Mouse (Mus musculus) limb, embryonic 15.5 days (tissue): Measurements from ENCODE around the gene Slit1. TPM values are rescaled to one million over a fixed set of nuclear protein-coding genes. Genes with fewer than 3 reads are reported as not detected.

ENCODE experiments used
- ATAC-seq: fragments of 200-750 bp; cut with Nextera tagmentation; 2 replicates; pipeline ENCODE4 v1.8.0; 2017; ENCODE audit warnings: low read depth, moderate TSS enrichment; ENCODE audit not compliant: insufficient number of reproducible peaks, low FRiP score, low TSS enrichment
- H3K27ac ChIP-seq: fragments of 300-500 bp; sonication (generic); 2 replicates; pipeline ENCODE4 v1.5.1; 2015; ENCODE audit warnings: moderate library complexity, mild to moderate bottlenecking, inconsistent platforms
- H3K27me3 ChIP-seq: fragments of 300-500 bp; sonication (generic); 2 replicates; pipeline ENCODE4 v1.6.1; 2015; ENCODE audit warnings: inconsistent platforms
- H3K36me3 ChIP-seq: fragments of 300-500 bp; sonication (generic); 2 replicates; pipeline ENCODE4 v1.6.1; 2015; ENCODE audit warnings: inconsistent platforms
- H3K4me1 ChIP-seq: fragments of 300-500 bp; sonication (generic); 2 replicates; pipeline ENCODE4 v1.6.1; 2015; ENCODE audit warnings: inconsistent platforms
- H3K4me2 ChIP-seq: fragments of 300-500 bp; sonication (generic); 2 replicates; pipeline ENCODE4 v1.6.1; 2015; ENCODE audit warnings: mild to moderate bottlenecking, inconsistent platforms
- H3K4me3 ChIP-seq: fragments of 300-500 bp; sonication (generic); 2 replicates; pipeline ENCODE4 v1.5.1; 2015; ENCODE audit warnings: mild to moderate bottlenecking, inconsistent platforms
- H3K9ac ChIP-seq: fragments of 300-500 bp; sonication (generic); 2 replicates; pipeline ENCODE4 v1.6.1; 2015; ENCODE audit warnings: inconsistent platforms
- H3K9me3 ChIP-seq: fragments of 300-500 bp; sonication (generic); 2 replicates; pipeline ENCODE4 v1.6.1; 2016; ENCODE audit warnings: inconsistent platforms
- WGBS: fragments of 180-500 bp; shearing (Covaris S2); methylation state at CpG from one replicate; pipeline ENCODE4 v1.1.7; 2015; 5-methylcytosine and 5-hydroxymethylcytosine counted together
- polyA plus RNA-seq: library from polyadenylated mRNA; unstranded; fragments of >200 nt; fragmentation: Nextera tagmentation; extraction: Ambion mirVana; gene quantifications from 2 replicates; pipeline ENCODE4 v1.2.1, GENCODE M21; 2015

Gene Slit1
- polyA plus RNA-seq, 1 experiment from 2014 or later: 0.28 TPM

DNA sequence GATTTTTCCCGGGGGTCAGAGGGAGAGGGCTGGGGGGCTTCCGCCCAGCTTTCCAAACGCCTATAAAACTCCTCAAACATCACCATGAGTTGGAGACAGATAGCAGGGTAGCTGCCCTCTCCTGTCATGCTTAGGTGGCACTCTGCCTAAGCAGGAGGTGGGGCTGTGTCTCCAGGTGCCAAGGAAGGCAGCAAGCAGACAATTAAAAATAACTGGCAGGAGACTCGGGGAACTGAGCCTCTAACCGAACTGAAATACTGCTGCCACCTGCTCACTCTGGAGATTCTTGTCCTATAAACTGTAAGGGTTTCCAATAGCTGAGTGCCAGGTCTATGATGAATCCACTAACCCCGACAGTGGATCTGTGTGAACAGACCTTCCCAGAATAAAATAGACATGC, 131.8 kb downstream of the Slit1 start:
- H3K4me3 ChIP-seq: no peak overlapping the region
- no peak overlapping the region for H3K4me2 ChIP-seq
- H3K9ac ChIP-seq: no peak overlapping the region
- ATAC-seq: no peak
- H3K4me1 ChIP-seq: peaks cover 5% of the 10 kb centered on the region; the same call in 1 of the 2 replicates
- WGBS: 49% methylated on average over 6 of the region's 6 CpGs
- H3K27ac ChIP-seq: no peak overlapping the region
- H3K27me3 ChIP-seq: peaks cover 14% of the 10 kb centered on the region; the same call in 1 of the 2 replicates
- H3K36me3 ChIP-seq: no peaks in the 10 kb centered on the region
- H3K9me3 ChIP-seq: no peaks in the 10 kb centered on the region

- Histone ChIP-seq H3K4me2 (no peak overlapping the region), H3K27me3 (no peaks in the 10 kb centered on the region), H3K36me3 (no peaks in the 10 kb centered on the region), H3K4me1 (no peaks in the 10 kb centered on the region), H3K9ac (no peak overlapping the region), H3K4me3 (no peak overlapping the region), H3K27ac (no peak overlapping the region), H3K9me3 (no peaks in the 10 kb centered on the region)
- no peak for ATAC-seq
- 70% methylated on average over 10 of the region's 10 CpGs for WGBS
These were observed 137.1 kb downstream of the Slit1 start for GRCm38 (mm10) chr19:41606208-41606987.

- Histone ChIP-seq H3K27me3 (no peaks in the 10 kb centered on the region), H3K4me3 (no peak overlapping the region), H3K9ac (no peak overlapping the region), H3K36me3 (no peaks in the 10 kb centered on the region), H3K4me2 (no peak overlapping the region), H3K9me3 (no peaks in the 10 kb centered on the region), H3K4me1 (no peaks in the 10 kb centered on the region), H3K27ac (no peak overlapping the region)
- ATAC-seq: no peak
- 34% methylated on average over 11 of the region's 11 CpGs for WGBS
These were observed 142.8 kb downstream of the Slit1 start for GRCm38 (mm10) chr19:41600647-41601046.

DNA sequence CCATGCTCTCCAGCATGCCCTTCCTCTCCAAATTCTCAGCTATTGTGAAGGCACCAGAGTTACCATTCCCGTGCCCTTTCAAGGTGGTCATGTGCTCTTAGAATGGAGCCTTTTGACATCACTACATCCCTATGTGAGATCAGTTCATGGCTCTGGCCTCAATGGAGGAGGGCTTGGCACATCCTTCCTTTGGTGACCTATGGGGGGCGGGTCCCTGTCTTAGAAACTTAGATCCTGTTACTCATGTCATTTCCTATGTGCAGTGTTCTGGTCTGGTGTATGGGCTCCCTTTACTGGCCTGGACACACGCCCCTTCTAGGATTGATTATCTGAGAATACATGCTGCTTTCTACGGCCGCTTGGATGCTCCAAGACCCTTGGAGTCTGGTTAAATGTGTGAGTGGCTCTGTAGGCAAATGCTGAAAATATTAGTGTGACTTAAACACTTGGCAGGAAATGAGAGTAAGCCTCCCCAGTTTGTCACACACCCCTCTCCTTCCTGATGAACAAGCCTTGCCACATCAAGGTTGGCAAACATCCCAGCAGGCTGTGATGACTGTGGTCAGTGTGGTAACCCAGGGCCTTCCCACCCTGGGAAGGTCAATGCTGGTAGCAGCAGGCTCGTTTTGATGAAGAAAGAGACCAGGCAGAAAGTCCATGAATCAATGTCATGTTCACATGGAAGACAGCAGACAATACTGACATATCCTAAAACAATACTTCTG, 146.1 kb downstream of the Slit1 start:
- no peaks in the 10 kb centered on the region for H3K27me3 ChIP-seq
- WGBS: 77% methylated on average over 6 of the region's 6 CpGs
- no peak overlapping the region for H3K9ac ChIP-seq
- no peak overlapping the region for H3K4me3 ChIP-seq
- no peak overlapping the region for H3K4me2 ChIP-seq
- no peaks in the 10 kb centered on the region for H3K9me3 ChIP-seq
- H3K27ac ChIP-seq: no peak overlapping the region
- H3K36me3 ChIP-seq: no peaks in the 10 kb centered on the region
- ATAC-seq: no peak
- peaks cover 6% of the 10 kb centered on the region; the same call in 1 of the 2 replicates for H3K4me1 ChIP-seq

DNA sequence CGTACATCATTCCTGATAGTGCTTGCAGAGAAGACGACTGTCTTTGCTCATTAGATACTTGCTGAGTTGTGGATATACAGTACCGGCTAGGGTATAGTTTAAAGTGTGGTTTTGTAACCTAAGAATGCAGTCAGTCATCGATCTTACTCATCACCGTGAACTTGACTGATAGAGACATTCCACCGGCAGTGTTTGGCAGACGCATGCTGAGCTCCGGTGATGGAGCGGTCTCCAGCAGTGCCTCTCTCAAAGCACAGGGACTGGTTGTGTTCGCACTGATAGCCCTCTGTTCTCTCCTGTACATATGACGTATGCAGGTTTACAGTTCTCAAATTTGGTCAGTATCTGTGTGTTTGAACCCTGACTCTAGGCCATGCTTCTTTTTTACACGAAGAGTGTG, 151.7 kb downstream of the Slit1 start:
- 74% methylated on average over 12 of the region's 12 CpGs for WGBS
- no peak for ATAC-seq
- peaks cover 6% of the 10 kb centered on the region; the same call in 1 of the 2 replicates for H3K4me1 ChIP-seq

DNA sequence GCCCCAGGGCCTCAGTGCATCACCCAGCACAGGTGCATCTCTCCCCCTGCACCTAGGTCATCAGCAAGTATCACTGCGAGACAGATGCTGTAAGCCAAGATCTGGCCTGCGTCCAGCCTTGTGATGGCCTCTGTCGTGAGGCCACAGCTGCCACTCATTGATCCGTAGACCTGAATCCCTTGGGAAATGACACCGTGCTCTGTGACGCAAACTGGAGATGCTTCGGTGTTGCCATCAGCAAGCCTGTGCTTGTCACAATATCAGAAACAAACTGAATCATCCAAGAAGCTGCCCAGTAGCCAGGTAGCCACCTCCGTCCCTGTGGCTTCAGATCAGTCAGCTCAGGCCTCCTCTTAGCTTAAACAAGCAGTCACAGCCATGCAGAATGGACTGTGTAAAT, 153.8 kb downstream of the Slit1 start:
- Histone ChIP-seq H3K36me3 (peaks cover 17% of the 10 kb centered on the region; the same call in 1 of the 2 replicates), H3K9ac (no peak overlapping the region), H3K4me3 (no peak overlapping the region), H3K4me1 (no peaks in the 10 kb centered on the region), H3K4me2 (no peak overlapping the region), H3K9me3 (no peaks in the 10 kb centered on the region), H3K27me3 (no peaks in the 10 kb centered on the region), H3K27ac (no peak overlapping the region)
- ATAC-seq: no peak
- 83% methylated on average over 8 of the region's 8 CpGs for WGBS

More for the DNA sequence above, 151.7 kb downstream of the Slit1 start:
- Histone ChIP-seq H3K4me2 (no peak overlapping the region), H3K9ac (no peak overlapping the region), H3K36me3 (0 out of 2 replicates have a peak, but pooled peaks cover 3% of the 10 kb centered on the region), H3K27ac (no peak overlapping the region), H3K9me3 (no peaks in the 10 kb centered on the region), H3K27me3 (no peaks in the 10 kb centered on the region), H3K4me3 (no peak overlapping the region)

DNA sequence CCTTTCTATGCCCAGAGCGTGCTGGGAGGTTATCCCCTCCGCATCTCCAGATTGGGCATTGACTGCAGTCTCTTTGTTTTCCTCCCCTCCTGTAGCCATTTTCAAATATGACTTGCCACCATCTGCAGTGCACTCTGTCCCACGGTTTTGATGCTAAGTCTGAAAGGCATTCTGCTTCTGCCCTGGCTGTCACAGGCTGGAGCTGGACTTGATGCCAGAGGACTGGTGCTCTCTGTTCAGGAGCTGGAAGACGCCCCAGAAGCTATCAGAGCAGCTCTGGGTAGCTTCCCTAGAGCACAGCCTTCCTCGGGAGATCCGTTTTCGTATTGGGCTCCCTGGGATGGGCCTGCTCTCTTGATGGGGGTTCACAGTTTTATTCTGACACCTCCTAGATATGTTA, 154.4 kb downstream of the Slit1 start:
- Histone ChIP-seq H3K27me3 (no peaks in the 10 kb centered on the region), H3K27ac (no peak overlapping the region), H3K9me3 (no peaks in the 10 kb centered on the region), H3K4me3 (no peak overlapping the region), H3K9ac (no peak overlapping the region), H3K36me3 (peaks cover 23% of the 10 kb centered on the region), H3K4me1 (no peaks in the 10 kb centered on the region), H3K4me2 (no peak overlapping the region)
- 81% methylated on average over 7 of the region's 7 CpGs for WGBS
- no peak for ATAC-seq

GRCm38 (mm10) chr19:41587431-41588222, 155.8 kb downstream of the Slit1 start:
- no peak overlapping the region for H3K4me3 ChIP-seq
- WGBS: 87% methylated on average over 20 of the region's 20 CpGs
- H3K36me3 ChIP-seq: peaks cover 35% of the 10 kb centered on the region
- no peak for ATAC-seq
- H3K4me1 ChIP-seq: no peaks in the 10 kb centered on the region
- no peaks in the 10 kb centered on the region for H3K9me3 ChIP-seq
- no peak overlapping the region for H3K9ac ChIP-seq
- no peak overlapping the region for H3K27ac ChIP-seq
- no peaks in the 10 kb centered on the region for H3K27me3 ChIP-seq
- no peak overlapping the region for H3K4me2 ChIP-seq

DNA sequence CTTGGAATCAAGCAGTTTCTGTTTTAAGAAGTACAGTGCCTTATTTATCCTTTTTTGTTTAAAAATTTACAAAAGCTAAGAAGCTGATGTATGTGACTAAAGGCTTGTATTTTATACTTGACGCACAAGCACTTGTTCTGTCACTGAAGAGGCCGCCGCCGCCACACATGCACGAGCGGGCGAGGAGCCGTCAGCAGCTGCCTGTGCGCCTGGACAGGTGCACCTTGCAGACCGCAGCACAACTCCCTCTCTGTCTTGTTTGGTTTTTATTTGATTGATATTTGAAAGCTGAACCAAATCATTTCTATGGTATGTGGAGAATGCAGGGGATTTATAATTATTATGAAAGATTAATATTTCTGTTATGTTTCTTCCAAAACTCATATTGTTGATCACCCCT, 156.7 kb downstream of the Slit1 start:
- 80% methylated on average over 10 of the region's 10 CpGs for WGBS

DNA sequence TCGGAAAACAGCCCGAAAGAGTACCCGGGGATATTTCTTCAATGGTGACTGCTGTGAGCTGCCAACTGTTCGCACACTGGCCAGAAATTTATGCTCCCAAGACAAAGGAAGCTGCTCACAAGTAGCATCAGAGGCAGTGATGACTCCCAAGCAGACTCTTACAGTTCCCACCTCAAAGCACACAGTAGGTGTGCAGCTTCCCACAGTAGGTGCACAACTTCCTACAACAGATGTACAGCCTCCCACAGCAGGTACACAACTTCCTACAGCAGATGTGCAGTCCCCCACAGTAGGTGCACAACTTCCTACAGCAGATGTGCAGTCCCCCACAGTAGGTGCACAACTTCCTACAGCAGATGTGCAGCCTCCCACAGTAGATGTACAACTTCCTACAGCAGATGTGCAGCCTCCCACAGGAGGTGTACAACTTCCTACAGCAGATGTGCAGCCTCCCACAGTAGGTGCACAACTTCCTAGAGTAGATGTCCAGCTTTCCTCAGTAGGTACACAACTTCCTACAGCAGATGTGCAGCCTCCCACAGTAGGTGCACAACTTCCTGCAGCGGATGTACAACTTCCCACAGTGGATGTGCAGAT, 160.4 kb downstream of the Slit1 start:
- no peak overlapping the region for H3K9ac ChIP-seq
- WGBS: 94% methylated on average over 5 of the region's 5 CpGs
- no peak overlapping the region for H3K4me3 ChIP-seq
- no peak for ATAC-seq
- no peak overlapping the region for H3K27ac ChIP-seq
- H3K27me3 ChIP-seq: no peaks in the 10 kb centered on the region
- no peaks in the 10 kb centered on the region for H3K9me3 ChIP-seq
- H3K4me2 ChIP-seq: no peak overlapping the region
- H3K36me3 ChIP-seq: peaks cover 47% of the 10 kb centered on the region
- no peaks in the 10 kb centered on the region for H3K4me1 ChIP-seq

More for the DNA sequence above, 156.7 kb downstream of the Slit1 start:
- Histone ChIP-seq H3K9ac (no peak overlapping the region), H3K4me3 (no peak overlapping the region), H3K9me3 (no peaks in the 10 kb centered on the region), H3K27me3 (no peaks in the 10 kb centered on the region), H3K36me3 (peaks cover 44% of the 10 kb centered on the region), H3K4me1 (no peaks in the 10 kb centered on the region), H3K27ac (no peak overlapping the region), H3K4me2 (no peak overlapping the region)
- ATAC-seq: no peak

- 92% methylated on average over 23 of the region's 23 CpGs for WGBS
These were observed 161.6 kb downstream of the Slit1 start, which contains the start of gene Gm340 for GRCm38 (mm10) chr19:41581706-41582420. Gm340 (plus strand) TSS chr19:41582370.

More at GRCm38 (mm10) chr19:41581706-41582420, 161.6 kb downstream of the Slit1 start, which contains the start of gene Gm340:
- Histone ChIP-seq H3K4me3 (no peak within 1 kb of the TSS), H3K4me2 (no peak within 1 kb of the TSS), H3K9me3 (no peaks in the 10 kb centered on the region), H3K4me1 (no peaks in the 10 kb centered on the region), H3K36me3 (peaks cover 44% of the 10 kb centered on the region), H3K9ac (no peak within 1 kb of the TSS), H3K27ac (no peak within 1 kb of the TSS), H3K27me3 (no peaks in the 10 kb centered on the region)
- ATAC-seq: no peak
